Mouse (Mus musculus) splenic B cell, adult 2 months (primary cell): ENCODE data around the gene Snrnp35.
"Not testable (repeated sequence)": the region's sequence is repeated elsewhere in the genome, so short reads cannot be mapped to it uniquely, and the experiment has no call there.

Experiments used
- DNase-seq: peaks from one replicate; pipeline ENCODE4 v3.0.0-alpha.2; 2011; ENCODE audit warnings: low read depth, low spot score
- H3K27me3 ChIP-seq: 2 replicates; pipeline ENCODE4 v1.6.1; 2012; ENCODE audit warnings: mild to moderate bottlenecking, low read length, moderate library complexity, mixed read lengths; ENCODE audit not compliant: control insufficient read depth, poor library complexity, insufficient read depth, severe bottlenecking
- H3K36me3 ChIP-seq: 2 replicates; pipeline ENCODE4 v1.6.1; 2012; ENCODE audit warnings: mild to moderate bottlenecking, low read length, moderate library complexity, mixed read lengths; ENCODE audit not compliant: control insufficient read depth, poor library complexity, insufficient read depth, severe bottlenecking

Snrnp35 gene

GRCm38 (mm10) chr5:124482436-124482965 is 433 bp upstream of the Snrnp35 start:
- Histone ChIP-seq H3K36me3 (no peaks in the 10 kb centered on the region), H3K27me3 (no peaks in the 10 kb centered on the region)
- DNase-seq, result no peak

- no peaks in the 10 kb centered on the region for H3K36me3 ChIP-seq
- no peak for DNase-seq
- H3K27me3 ChIP-seq, result no peaks in the 10 kb centered on the region
Measured at GRCm38 (mm10) chr5:124483655-124484396, 892 bp downstream of the Snrnp35 start.

GRCm38 (mm10) chr5:124485654-124486053 is 2.7 kb downstream of the Snrnp35 start:
- H3K27me3 ChIP-seq, result no peaks in the 10 kb centered on the region
- no peak for DNase-seq
- no peaks in the 10 kb centered on the region for H3K36me3 ChIP-seq

GRCm38 (mm10) chr5:124488885-124489284 is 6.0 kb downstream of the Snrnp35 start:
- DNase-seq, result no peak
- H3K27me3 ChIP-seq, result no peaks in the 10 kb centered on the region

GRCm38 (mm10) chr5:124491732-124492131 is 8.8 kb downstream of the Snrnp35 start:
- H3K36me3 ChIP-seq, result no peaks in the 10 kb centered on the region
- no peak for DNase-seq
- H3K27me3 ChIP-seq, result no peaks in the 10 kb centered on the region

More at GRCm38 (mm10) chr5:124488885-124489284, 6.0 kb downstream of the Snrnp35 start:
- no peaks in the 10 kb centered on the region for H3K36me3 ChIP-seq

- DNase-seq, result peak; percentile 65
Measured at GRCm38 (mm10) chr5:124492618-124493017, 9.7 kb downstream of the Snrnp35 start.

GRCm38 (mm10) chr5:124493455-124493854 is 10.5 kb downstream of the Snrnp35 start:
- Histone ChIP-seq H3K36me3 (no peaks in the 10 kb centered on the region), H3K27me3 (no peaks in the 10 kb centered on the region)
- DNase-seq, result peak; percentile 83

More at GRCm38 (mm10) chr5:124492618-124493017, 9.7 kb downstream of the Snrnp35 start:
- Histone ChIP-seq H3K36me3 (no peaks in the 10 kb centered on the region), H3K27me3 (no peaks in the 10 kb centered on the region)

GRCm38 (mm10) chr5:124495547-124495946 is 12.6 kb downstream of the Snrnp35 start:
- DNase-seq, result no peak
- no peaks in the 10 kb centered on the region for H3K27me3 ChIP-seq
- H3K36me3 ChIP-seq, result no peaks in the 10 kb centered on the region

- DNase-seq, result peak; percentile 91
- H3K36me3 ChIP-seq, result no peaks in the 10 kb centered on the region
- H3K27me3 ChIP-seq, result no peaks in the 10 kb centered on the region
Measured at GRCm38 (mm10) chr5:124496614-124497514, 13.9 kb downstream of the Snrnp35 start.

GRCm38 (mm10) chr5:124498221-124498876 is 15.4 kb downstream of the Snrnp35 start:
- Histone ChIP-seq H3K27me3 (no peaks in the 10 kb centered on the region), H3K36me3 (no peaks in the 10 kb centered on the region)
- DNase-seq, result peak; percentile 37

- no peaks in the 10 kb centered on the region for H3K36me3 ChIP-seq
- DNase-seq, result no peak
- H3K27me3 ChIP-seq, result no peaks in the 10 kb centered on the region
Measured at GRCm38 (mm10) chr5:124499001-124499400, 16.1 kb downstream of the Snrnp35 start.

GRCm38 (mm10) chr5:124500037-124500436 is 17.1 kb downstream of the Snrnp35 start:
- DNase-seq, H3K36me3 ChIP-seq, H3K27me3 ChIP-seq: not testable (repeated sequence)

- DNase-seq, result no peak
- Histone ChIP-seq H3K27me3 (no peaks in the 10 kb centered on the region), H3K36me3 (no peaks in the 10 kb centered on the region)
Measured at GRCm38 (mm10) chr5:124500573-124500972, 17.6 kb downstream of the Snrnp35 start.

GRCm38 (mm10) chr5:124501541-124501940 is 18.6 kb downstream of the Snrnp35 start:
- Histone ChIP-seq H3K36me3 (no peaks in the 10 kb centered on the region), H3K27me3 (no peaks in the 10 kb centered on the region)
- no peak for DNase-seq
